Mouse (Mus musculus) erythroblast, embryonic 14.5 days (primary cell): ENCODE data around the gene Ppp4r1.

Experiments used
- GATA1 ChIP-seq: IDR thresholded peaks from 2 replicates; pipeline ENCODE4 v1.6.1; 2012; ENCODE audit warnings: low read length, inconsistent platforms, mixed read lengths
- TAL1 ChIP-seq: IDR thresholded peaks from 3 replicates; pipeline ENCODE4 v1.6.1; 2012; ENCODE audit warnings: low read length, inconsistent platforms, mixed read lengths

DNA sequence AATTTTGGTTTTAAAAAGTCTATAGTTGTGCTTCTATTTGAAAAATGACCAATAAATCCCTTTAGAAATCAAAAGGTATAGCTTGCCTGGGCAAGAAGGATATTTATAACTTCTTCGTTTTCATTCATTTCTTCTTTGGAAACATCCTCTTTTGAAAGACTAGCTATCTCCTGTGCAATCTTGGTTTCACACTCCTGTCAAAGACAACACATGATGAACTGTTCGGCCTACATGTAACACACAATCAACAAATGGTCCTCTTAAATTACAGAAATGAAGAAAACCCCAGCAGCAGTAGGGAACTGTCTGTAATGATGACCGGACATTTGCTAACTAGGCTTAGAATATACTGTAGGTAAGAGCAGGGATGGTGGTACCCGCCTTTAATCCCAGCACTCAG, 71.6 kb downstream of the Ppp4r1 start:
- TF ChIP-seq TAL1: no peak
- TF ChIP-seq GATA1: no peak
